Mouse (Mus musculus) C2C12 (cell line): ENCODE results near the gene Igf2r. TPM values are rescaled to one million over a fixed set of nuclear protein-coding genes. Genes with fewer than 3 reads are reported as not detected.
A peak's percentile ranks its signal among the peaks of the same experiment; 100 is the strongest.

Experiments used
- H3K27me3 ChIP-seq: one replicate; pipeline ENCODE4 v1.6.1; 2011; ENCODE audit not compliant: control insufficient read depth, insufficient read depth, insufficient read length
- H3K36me3 ChIP-seq: one replicate; pipeline ENCODE4 v1.6.1; 2011; ENCODE audit not compliant: control insufficient read depth, insufficient read depth
- H3K4me3 ChIP-seq: one replicate; pipeline ENCODE4 v1.5.1; 2011; ENCODE audit warnings: mild to moderate bottlenecking, control low read depth; ENCODE audit not compliant: poor library complexity, insufficient read depth, severe bottlenecking
- H3K79me2 ChIP-seq: one replicate; pipeline ENCODE4 v1.6.1; 2011; ENCODE audit not compliant: control insufficient read depth, insufficient read depth
- H3K79me3 ChIP-seq: one replicate; pipeline ENCODE4 v1.6.1; 2011; ENCODE audit warnings: low read depth, control low read depth
- H3ac ChIP-seq: one replicate; pipeline ENCODE3; 2011; ENCODE audit warnings: low read depth; ENCODE audit not compliant: control insufficient read depth, insufficient read length
- CEBPB ChIP-seq: IDR thresholded peaks from one replicate; pipeline ENCODE4 v1.6.1; 2011; ENCODE audit warnings: low read depth, mild to moderate bottlenecking, control low read depth, moderate library complexity
- CTCF ChIP-seq: IDR thresholded peaks from one replicate; pipeline ENCODE4 v1.5.1; 2011; ENCODE audit not compliant: control insufficient read depth, insufficient read depth, insufficient read length
- FOSL1 ChIP-seq: IDR thresholded peaks from one replicate; pipeline ENCODE4 v1.8.0; 2011; ENCODE audit warnings: mild to moderate bottlenecking, low read length; ENCODE audit not compliant: poor library complexity, insufficient read depth, severe bottlenecking
- MAX ChIP-seq: IDR thresholded peaks from one replicate; pipeline ENCODE4 v1.6.1; 2011; ENCODE audit warnings: mild to moderate bottlenecking, control low read depth
- MYOD1 ChIP-seq: IDR thresholded peaks from one replicate; pipeline ENCODE4 v1.6.1; 2011; ENCODE audit warnings: low read depth; ENCODE audit not compliant: control insufficient read depth, insufficient read length
- MYOG ChIP-seq: IDR thresholded peaks from one replicate; pipeline ENCODE4 v1.6.1; 2011; ENCODE audit not compliant: control insufficient read depth, insufficient read length; ENCODE audit errors: extremely low read depth
- USF1 ChIP-seq: IDR thresholded peaks from one replicate; pipeline ENCODE4 v1.6.1; 2011; ENCODE audit warnings: low read depth, mild to moderate bottlenecking, control low read depth, moderate library complexity
- long read RNA-seq, 2 experiments: library from polyadenylated mRNA; unstranded; transcript quantifications; one replicate each; pipeline ENCODE4 v2.0.0; 2019 to 2020
- polyA plus RNA-seq: library from polyadenylated mRNA; unstranded; fragments of >200 nt; fragmentation: generic; extraction: Trizol; gene quantifications from one replicate; pipeline ENCODE4 v1.2.1, GENCODE M21; 2012; ENCODE audit warnings: missing spikeins

Gene Igf2r
- polyA plus RNA-seq: 2.3 TPM
- long read RNA-seq, experiment 1, partial matches to known transcripts: 0 of 8 reads
- long read RNA-seq, experiment 1, other reads (novel, unspliced or antisense): 8 of 8 reads
- long read RNA-seq, experiment 2, partial matches to known transcripts: 3 of 4 reads
- long read RNA-seq, experiment 2, other reads (novel, unspliced or antisense): 1 of 4 reads

DNA sequence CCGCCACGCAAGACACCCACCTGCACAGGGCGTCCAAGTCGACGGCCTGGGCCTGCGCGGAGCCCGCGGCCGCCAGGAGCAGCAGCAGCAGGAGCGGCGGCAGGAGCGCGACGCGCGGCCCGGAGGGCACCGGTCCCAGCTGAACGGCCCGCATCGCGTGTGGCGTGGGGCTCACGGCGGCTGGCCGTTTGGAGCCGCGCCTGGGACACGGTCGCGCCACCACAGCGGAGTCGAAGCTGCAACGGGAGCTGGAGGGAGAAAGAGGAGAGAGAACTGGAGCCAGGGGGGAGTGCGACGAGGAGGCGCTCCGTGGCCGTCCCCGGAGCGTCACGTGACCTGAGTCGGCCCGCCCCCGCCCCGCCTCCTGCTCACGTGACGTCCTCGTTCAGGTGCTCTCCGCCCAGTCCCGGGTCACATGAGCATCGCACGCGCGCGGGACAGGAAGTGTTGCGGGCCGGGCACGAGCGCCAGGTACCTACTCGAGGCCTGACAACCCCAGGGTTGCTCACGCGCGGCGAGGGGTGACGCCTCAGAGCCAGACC is at the start of gene Igf2r:
TSS of gene Igf2r (minus strand) at position 285 of the 542 bp plus-strand sequence.
- Histone ChIP-seq H3K27me3 (no peaks in the 10 kb centered on the region), H3K4me3 (no peak within 1 kb of the TSS), H3K36me3 (no peaks in the 10 kb centered on the region), H3ac (peak within 1 kb of the TSS; percentile 8), H3K79me2 (no peaks in the 10 kb centered on the region), H3K79me3 (no peaks in the 10 kb centered on the region)
- TF ChIP-seq MYOG (no peak), USF1 (peak; percentile 60), CEBPB (no peak), MYOD1 (no peak), FOSL1 (no peak), MAX (no peak)

DNA sequence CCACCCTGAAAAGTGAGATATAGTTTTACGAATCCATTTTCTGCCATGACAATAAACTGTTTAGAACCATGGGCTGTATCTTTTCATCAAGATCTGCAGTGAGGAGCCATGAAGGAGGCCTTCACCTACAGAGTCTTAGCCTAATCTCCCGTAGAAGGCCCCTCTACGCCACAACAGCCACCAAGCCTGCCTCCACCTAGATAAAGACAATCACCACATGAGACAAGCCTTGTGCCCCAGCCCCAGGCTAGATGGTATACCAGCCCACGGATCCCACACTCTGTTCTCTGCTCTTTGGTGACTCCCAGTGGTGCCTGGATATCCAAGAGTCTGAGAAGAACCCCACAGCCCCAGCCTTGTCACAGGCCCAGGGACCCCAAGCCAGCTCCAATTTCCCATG is 46.4 kb upstream of the Igf2r start:
- no peaks in the 10 kb centered on the region for H3K79me3 ChIP-seq

DNA sequence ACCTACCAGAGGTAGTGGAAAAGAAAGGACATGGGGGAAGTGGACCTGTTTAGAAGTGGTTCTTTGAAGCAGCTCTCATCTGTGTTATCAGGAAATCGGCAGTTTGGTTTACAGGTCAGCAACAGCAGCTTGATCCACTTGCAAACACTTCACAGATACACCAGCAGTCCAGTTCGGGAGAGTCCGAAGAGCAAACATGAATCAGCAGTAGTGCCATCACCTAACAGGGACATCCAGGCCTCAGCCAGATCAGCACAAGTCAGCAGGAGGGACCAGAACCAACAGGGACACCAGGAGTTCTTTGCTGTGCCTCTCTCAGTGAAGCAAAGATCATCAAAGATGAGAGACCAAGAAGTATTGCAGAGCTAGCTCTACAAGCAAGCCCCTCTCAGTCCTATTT is 45.0 kb upstream of the Igf2r start:
- Histone ChIP-seq H3K4me3 (no peak overlapping the region), H3ac (no peak overlapping the region), H3K79me2 (no peaks in the 10 kb centered on the region), H3K36me3 (no peaks in the 10 kb centered on the region), H3K27me3 (peaks cover 7% of the 10 kb centered on the region), H3K79me3 (no peaks in the 10 kb centered on the region)
- TF ChIP-seq CTCF (no peak), CEBPB (no peak), MYOD1 (no peak), FOSL1 (no peak), MAX (no peak), MYOG (no peak), USF1 (no peak)

More for the DNA sequence above, 46.4 kb upstream of the Igf2r start:
- Histone ChIP-seq H3K36me3 (no peaks in the 10 kb centered on the region), H3K4me3 (no peak overlapping the region), H3ac (no peak overlapping the region), H3K27me3 (peaks cover 10% of the 10 kb centered on the region), H3K79me2 (no peaks in the 10 kb centered on the region)
- no peak for TF ChIP-seq CTCF
- no peak for TF ChIP-seq USF1

DNA sequence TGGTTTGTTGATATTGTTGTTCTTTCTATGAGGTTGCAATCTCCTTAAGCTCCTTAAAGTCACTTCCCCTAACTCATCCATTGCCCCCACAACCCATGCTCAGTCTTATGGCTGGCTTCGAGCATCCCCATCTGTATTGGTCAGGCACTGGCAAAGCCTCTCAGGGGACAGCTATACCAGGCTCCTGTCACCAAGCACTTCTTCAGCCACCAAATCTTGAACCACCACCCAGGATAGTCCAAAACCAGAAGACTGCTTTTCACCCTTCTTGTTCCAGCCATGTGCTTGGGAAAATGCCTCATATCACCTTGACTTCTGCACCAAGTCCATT is 41.5 kb upstream of the Igf2r start:
- H3K79me3 ChIP-seq: no peaks in the 10 kb centered on the region
- H3K36me3 ChIP-seq: no peaks in the 10 kb centered on the region
- no peak for TF ChIP-seq FOSL1
- TF ChIP-seq USF1: no peak
- TF ChIP-seq CTCF: no peak
- no peak for TF ChIP-seq MAX
- TF ChIP-seq MYOG: no peak
- TF ChIP-seq MYOD1: no peak
- no peak for TF ChIP-seq CEBPB
- peaks cover 15% of the 10 kb centered on the region for H3K27me3 ChIP-seq
- no peak overlapping the region for H3K4me3 ChIP-seq
- H3K79me2 ChIP-seq: no peaks in the 10 kb centered on the region
- H3ac ChIP-seq: no peak overlapping the region

DNA sequence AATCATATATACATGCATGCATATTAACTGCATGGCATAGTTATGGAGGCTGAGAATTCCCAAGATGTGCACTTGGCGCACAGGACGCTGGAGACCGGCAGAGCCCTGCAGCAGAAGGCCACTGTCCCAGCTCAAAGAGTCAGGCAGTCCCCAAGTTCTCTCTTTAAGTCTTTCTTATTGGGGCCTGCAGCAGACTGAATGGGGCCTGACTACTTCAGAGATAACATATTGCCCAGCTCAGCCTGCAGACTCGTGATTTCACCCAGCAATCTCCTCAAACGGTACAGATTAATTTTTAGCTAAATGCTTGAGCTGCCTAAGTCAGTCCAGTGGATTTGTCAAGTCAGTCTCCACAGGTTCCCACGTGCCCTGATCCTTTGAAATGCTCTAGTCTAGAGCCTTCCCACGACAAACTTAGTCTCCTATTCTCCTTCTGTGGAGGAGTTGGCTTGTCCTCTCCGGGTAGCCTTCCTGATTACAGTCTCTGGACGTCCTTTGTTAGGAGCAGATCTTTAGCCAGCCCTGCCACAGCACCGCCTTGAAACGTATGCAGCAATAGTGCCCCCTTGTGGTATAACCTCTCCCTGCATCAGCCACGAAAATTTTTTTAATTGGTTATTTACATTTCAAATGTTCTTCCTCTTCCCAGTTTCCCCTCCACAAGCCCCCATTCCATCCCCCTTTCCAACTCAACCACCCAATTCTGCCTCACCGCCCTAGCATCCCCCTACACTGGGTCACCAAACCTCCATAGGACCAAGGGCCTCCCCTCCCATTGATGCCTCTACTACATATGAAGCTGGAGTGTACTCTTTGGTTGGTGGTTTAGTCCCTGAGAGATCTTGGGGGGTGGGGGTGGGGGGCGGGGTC is 40.9 kb upstream of the Igf2r start:
- Histone ChIP-seq H3ac (no peak overlapping the region), H3K27me3 (peaks cover 15% of the 10 kb centered on the region), H3K79me2 (no peaks in the 10 kb centered on the region), H3K4me3 (no peak overlapping the region), H3K36me3 (no peaks in the 10 kb centered on the region), H3K79me3 (no peaks in the 10 kb centered on the region)
- TF ChIP-seq CEBPB: no peak
- TF ChIP-seq MAX: no peak
- TF ChIP-seq MYOG: no peak
- no peak for TF ChIP-seq USF1
- peak; percentile 44 for TF ChIP-seq CTCF
- no peak for TF ChIP-seq MYOD1
- TF ChIP-seq FOSL1: no peak
